15 mouse cellular contexts compared by ENCODE assay signal in genomic region chr16:44660996-44661876, GRCm38 (mm10).
A peak's percentile ranks its signal among the peaks of the same experiment; 100 is the strongest.
DNase-seq lines count a peak whose midpoint lies in the region; ATAC-seq and TF ChIP-seq lines count a peak whose summit lies in the region.
"Had no signal": no experiment of that assay in that cellular context is flagged by ENCODE, and none has a peak within 500 bp of the region (broad histone marks: within the 10 kb centered on the region; RNA-seq: fewer than 3 reads in every experiment).

No protein-coding gene starts in this region.

- H3K36me3 ChIP-seq in hindbrain, embryonic 11.5 days (ENCODE audit: control insufficient read depth, insufficient read depth, low read length) = no peaks in the 10 kb centered on the region
- H3K36me3 ChIP-seq in midbrain, embryonic 11.5 days (ENCODE audit: control insufficient read depth, insufficient read depth, low read length) = no peaks in the 10 kb centered on the region
- H3K36me3 ChIP-seq: liver, embryonic 13.5 days had no signal

- peak; percentile 85 for ATAC-seq in hindbrain, embryonic 11.5 days (ENCODE audit: low FRiP score)
- peak; percentile 95 for ATAC-seq in midbrain, embryonic 11.5 days (ENCODE audit: low FRiP score)
- ATAC-seq: inflammation-experienced regulatory T-cells, adult 6 months had no signal

- no peaks in the 10 kb centered on the region for H3K9me3 ChIP-seq in hindbrain, embryonic 11.5 days (ENCODE audit: control insufficient read depth, low read length)
- no peaks in the 10 kb centered on the region for H3K9me3 ChIP-seq in midbrain, embryonic 11.5 days (ENCODE audit: control insufficient read depth, low read length)
- H3K9me3 ChIP-seq: liver, embryonic 13.5 days had no signal

- no peak for TF ChIP-seq CTCF in cerebellum, adult 2 months (IDR thresholded peaks at IDR 0.05; ENCODE audit: borderline replicate concordance, insufficient read depth, low read depth, low read length)

- peak overlapping the region; percentile 64; the same call in 1 of the 2 replicates for H3K27ac ChIP-seq in hindbrain, embryonic 11.5 days (ENCODE audit: low read depth, low read length)
- peak overlapping the region; percentile 65 for H3K27ac ChIP-seq in midbrain, embryonic 11.5 days (ENCODE audit: low read depth, low read length)
- H3K27ac ChIP-seq in cerebellum, adult 2 months (ENCODE audit: insufficient read depth, low read length) = no peak overlapping the region
- H3K27ac ChIP-seq: liver, embryonic 13.5 days had no signal

- 31% methylated on average over 4 of the region's 4 CpGs for WGBS in hindbrain, embryonic 11.5 days
- 25% methylated on average over 4 of the region's 4 CpGs for whole genome bisulfite sequencing in midbrain, embryonic 11.5 days
- 33% methylated on average over 4 of the region's 4 CpGs for WGBS in cerebellum, adult 2 months

- intact Hi-C loops in left cerebral cortex, postnatal 4 days (cut with DNase I) = no loop called here
- intact Hi-C loops in left cerebral cortex, postnatal 36 days (cut with DNase I) = no loop called here

- H3K27me3 ChIP-seq in hindbrain, embryonic 11.5 days (ENCODE audit: control insufficient read depth, insufficient read depth, low read length) = no peaks in the 10 kb centered on the region
- no peaks in the 10 kb centered on the region for H3K27me3 ChIP-seq in midbrain, embryonic 11.5 days (ENCODE audit: control insufficient read depth, insufficient read depth, low read length)
- no peaks in the 10 kb centered on the region for H3K27me3 ChIP-seq in cerebellum, adult 2 months (ENCODE audit: control insufficient read depth, insufficient read depth, low read length)
- H3K27me3 ChIP-seq: liver, embryonic 13.5 days had no signal

- no peak overlapping the region for H3K4me3 ChIP-seq in hindbrain, embryonic 11.5 days (ENCODE audit: low read depth, low read length)
- H3K4me3 ChIP-seq in midbrain, embryonic 11.5 days (ENCODE audit: low read depth, low read length) = no peak overlapping the region
- H3K4me3 ChIP-seq in cerebellum, adult 2 months (replicated peaks; ENCODE audit: insufficient read depth, low read depth, low read length) = no peak overlapping the region
- H3K4me3 ChIP-seq: erythroblast, embryonic 14.5 days; liver, embryonic 13.5 days had no signal

- peak; percentile 48 for DNase-seq in left cerebral cortex, postnatal 4 days
- DNase-seq in left cerebral cortex, postnatal 36 days (ENCODE audit: low spot score in 2 of 2) = no peak
- peak; percentile 46 for DNase-seq in hindbrain, embryonic 11.5 days (ENCODE audit: low spot score)
- peak; percentile 90 for DNase-seq in midbrain, embryonic 11.5 days (ENCODE audit: low spot score, missing footprints)
- DNase-seq in skeletal muscle tissue, adult 2 months (ENCODE audit: low read depth, low spot score) = peak; percentile 18
- DNase-seq in T-cell, adult 2 months (ENCODE audit: low spot score) = no peak
- DNase-seq in cerebellum, adult 2 months = no peak
- no peak for DNase-seq in layer of hippocampus, adult 18-20 months (ENCODE audit: low spot score in 2 of 2)
- DNase-seq: adrenal gland, adult 8-10 months; B cell, adult 2 months; cerebellum, adult 18-20 months; liver, embryonic 13.5 days had no signal

- TF ChIP-seq POLR2A in cerebellum, adult 2 months (IDR thresholded peaks at IDR 0.05; ENCODE audit: borderline replicate concordance, insufficient read depth, low read length) = no peak

- 0 out of 2 replicates have a peak, but pooled peaks cover 2% of the 10 kb centered on the region for H3K4me1 ChIP-seq in hindbrain, embryonic 11.5 days (replicated peaks; ENCODE audit: control insufficient read depth, insufficient read depth, low read length)
- peaks cover 19% of the 10 kb centered on the region for H3K4me1 ChIP-seq in midbrain, embryonic 11.5 days (ENCODE audit: control insufficient read depth, insufficient read depth, low read length)
- no peaks in the 10 kb centered on the region for H3K4me1 ChIP-seq in cerebellum, adult 2 months (ENCODE audit: control insufficient read depth, insufficient read depth, low read length)
- H3K4me1 ChIP-seq: liver, embryonic 13.5 days had no signal

- H3K4me2 ChIP-seq in hindbrain, embryonic 11.5 days (replicated peaks; ENCODE audit: low read depth, low read length) = no peak overlapping the region
- no peak overlapping the region for H3K4me2 ChIP-seq in midbrain, embryonic 11.5 days
- H3K4me2 ChIP-seq: heart, embryonic 11.5 days; liver, embryonic 13.5 days had no signal

- no peak overlapping the region for H3K9ac ChIP-seq in hindbrain, embryonic 11.5 days (ENCODE audit: low read depth, low read length)
- no peak overlapping the region for H3K9ac ChIP-seq in midbrain, embryonic 11.5 days (ENCODE audit: low read length)
- H3K9ac ChIP-seq: liver, embryonic 13.5 days had no signal

Comparison
In these comparisons a context has a peak if more than half of its experiments do, and no peak if none do; other contexts are left out.
1. DNase-seq: peak in left cerebral cortex, postnatal 4 days (single experiment), hindbrain, embryonic 11.5 days (single experiment), midbrain, embryonic 11.5 days (single experiment) and skeletal muscle tissue, adult 2 months (single experiment); none in left cerebral cortex, postnatal 36 days (0 of 2), T-cell, adult 2 months (single experiment), cerebellum, adult 2 months (0 of 2) and layer of hippocampus, adult 18-20 months (0 of 2).